ENCODE assay signal across 9 mouse cellular contexts in genomic region chr6:120302755-120303316, GRCm38 (mm10). TPM values are rescaled to one million over a fixed set of nuclear protein-coding genes. Genes with fewer than 3 reads are reported as not detected.
A peak's percentile ranks its signal among the peaks of the same experiment; 100 is the strongest.
DNase-seq lines count a peak whose midpoint lies in the region; ATAC-seq and TF ChIP-seq lines count a peak whose summit lies in the region.
"Had no signal": no experiment of that assay in that cellular context is flagged by ENCODE, and none has a peak within 500 bp of the region (broad histone marks: within the 10 kb centered on the region; RNA-seq: fewer than 3 reads in every experiment).

No protein-coding gene starts in this region.

- H3K27me3 ChIP-seq in forebrain, postnatal 0 days (ENCODE audit: insufficient read depth, low read length), result no peaks in the 10 kb centered on the region
- 0 out of 2 replicates have a peak, but pooled peaks cover 2% of the 10 kb centered on the region for H3K27me3 ChIP-seq in stomach, embryonic 15.5 days (replicated peaks)

- H3K4me2 ChIP-seq in forebrain, postnatal 0 days (ENCODE audit: low read depth), result peak overlapping the region; percentile 17; the same call in 1 of the 2 replicates
- H3K4me2 ChIP-seq in stomach, embryonic 15.5 days, result 0 out of 2 replicates have a peak overlapping the region, but pooled peaks have one; percentile 9
- H3K4me2 ChIP-seq: liver, embryonic 15.5 days had no signal

- WGBS in forebrain, postnatal 0 days, result 26% methylated on average over 16 of the region's 16 CpGs
- WGBS in stomach, embryonic 15.5 days, result 23% methylated on average over 16 of the region's 16 CpGs

- H3K9me3 ChIP-seq in forebrain, postnatal 0 days (ENCODE audit: low read length), result no peaks in the 10 kb centered on the region
- no peaks in the 10 kb centered on the region for H3K9me3 ChIP-seq in stomach, embryonic 15.5 days
- H3K9me3 ChIP-seq: liver, embryonic 15.5 days had no signal

- no peak overlapping the region for H3K4me3 ChIP-seq in forebrain, postnatal 0 days (ENCODE audit: low read depth, low read length)
- no peak overlapping the region for H3K4me3 ChIP-seq in stomach, embryonic 15.5 days (replicated peaks)
- H3K4me3 ChIP-seq: liver, embryonic 15.5 days had no signal

- no peak overlapping the region for H3K27ac ChIP-seq in forebrain, postnatal 0 days (ENCODE audit: low read depth, low read length)
- H3K27ac ChIP-seq in stomach, embryonic 15.5 days, result no peak overlapping the region
- H3K27ac ChIP-seq: liver, embryonic 15.5 days had no signal

- no peak for ATAC-seq in forebrain, postnatal 0 days
- no peak for ATAC-seq in stomach, embryonic 15.5 days (ENCODE audit: insufficient read depth, low FRiP score, low read depth)
- ATAC-seq in megakaryocyte, adult 5-6 weeks (ENCODE audit: poor library complexity, severe bottlenecking), result no peak

- peak; percentile 60 for TF ChIP-seq CTCF in forebrain, postnatal 0 days (IDR thresholded peaks at IDR 0.05; ENCODE audit: low read depth)

- DNase-seq in heart, adult 11 months, result peak; percentile 86
- no peak for DNase-seq in heart, adult 9 months (ENCODE audit: low spot score in 2 of 2)
- DNase-seq in MN1 (ENCODE audit: low spot score), result peak; percentile 16
- DNase-seq in forebrain, postnatal 0 days, result peak; percentile 17
- peak; percentile 34 for DNase-seq in kidney, postnatal 10 days
- DNase-seq in adrenal gland, postnatal 10 days, result no peak

- no peaks in the 10 kb centered on the region for H3K36me3 ChIP-seq in forebrain, postnatal 0 days (ENCODE audit: insufficient read depth)
- H3K36me3 ChIP-seq in stomach, embryonic 15.5 days, result no peaks in the 10 kb centered on the region
- H3K36me3 ChIP-seq: liver, embryonic 15.5 days had no signal

- H3K9ac ChIP-seq in forebrain, postnatal 0 days, result no peak overlapping the region
- H3K9ac ChIP-seq in stomach, embryonic 15.5 days, result no peak overlapping the region
- H3K9ac ChIP-seq: liver, embryonic 15.5 days had no signal

- no peaks in the 10 kb centered on the region for H3K4me1 ChIP-seq in forebrain, postnatal 0 days (ENCODE audit: insufficient read depth)
- H3K4me1 ChIP-seq in stomach, embryonic 15.5 days, result 0 out of 2 replicates have a peak, but pooled peaks cover 3% of the 10 kb centered on the region
- H3K4me1 ChIP-seq: liver, embryonic 15.5 days had no signal

RNA-seq across cellular contexts. Expression of gene B4galnt3, which starts 8.5 kb away (rescaled TPM):
- 0.69 and 1.2 TPM in 2 replicates for total RNA-seq in forebrain, postnatal 0 days (2014; rRNA removed)
- polyA plus RNA-seq in forebrain, postnatal 0 days (2015; fragmentation: Nextera tagmentation; extraction: Ambion mirVana), result 0.05 and 0.16 TPM in 2 replicates
- polyA plus RNA-seq in stomach, embryonic 15.5 days (2015; fragmentation: Nextera tagmentation; extraction: Ambion mirVana), result 0.72 and 0.73 TPM in 2 replicates
- total RNA-seq in megakaryocyte, adult 5-6 weeks (2015), result not detected in 2 replicates
- total RNA-seq in megakaryocyte, adult 5-6 weeks (2017), result not detected in 2 replicates
- total RNA-seq in adrenal gland, postnatal 10 days (2021), result 1 to 10 TPM; 3.7 to 4.6 TPM

RNA-seq across cellular contexts. Expression of gene D330020A13Rik, which starts 8.7 kb away (rescaled TPM):
- not detected in 2 replicates for total RNA-seq in forebrain, postnatal 0 days (2014; rRNA removed)
- polyA plus RNA-seq in forebrain, postnatal 0 days (2015; fragmentation: Nextera tagmentation; extraction: Ambion mirVana), result 0.18 TPM in 1 of 2 replicates, not detected in the other
- 0.21 and 0.40 TPM in 2 replicates for polyA plus RNA-seq in stomach, embryonic 15.5 days (2015; fragmentation: Nextera tagmentation; extraction: Ambion mirVana)
- not detected in 2 replicates for total RNA-seq in megakaryocyte, adult 5-6 weeks (2015)
- not detected in 2 replicates for total RNA-seq in megakaryocyte, adult 5-6 weeks (2017)
- under 1 TPM; 0.24 to 0.27 TPM for total RNA-seq in adrenal gland, postnatal 10 days (2021)
- polyA plus RNA-seq: liver, embryonic 15.5 days had no signal

Comparison
In these comparisons a context has a peak if more than half of its experiments do, and no peak if none do; other contexts are left out.
1. DNase-seq: peak in heart, adult 11 months (single experiment), MN1 (single experiment), forebrain, postnatal 0 days (single experiment) and kidney, postnatal 10 days (single experiment); none in heart, adult 9 months (0 of 2) and adrenal gland, postnatal 10 days (single experiment).